Mouse (Mus musculus) brain, embryonic 14.5 days (tissue): Measurements from ENCODE around the gene Exoc1.

Experiments used
- CTCF ChIP-seq: fragments of 200-500 bp; IDR thresholded peaks from 2 replicates; pipeline ENCODE4 v1.5.1; 2012; ENCODE audit warnings: inconsistent platforms, mild to moderate bottlenecking, moderate library complexity, borderline replicate concordance; ENCODE audit not compliant: insufficient read depth, insufficient read length; ENCODE audit errors: extremely low read depth
- POLR2A ChIP-seq: fragments of 200-500 bp; IDR thresholded peaks from 2 replicates; pipeline ENCODE4 v1.6.1; 2012; ENCODE audit warnings: mild to moderate bottlenecking, inconsistent platforms, borderline replicate concordance; ENCODE audit not compliant: poor library complexity, insufficient read depth, insufficient read length, severe bottlenecking; ENCODE audit errors: extremely low read depth

GRCm38 (mm10) chr5:76590009-76590408 is 60.9 kb downstream of the Exoc1 start:
- TF ChIP-seq CTCF, result no peak
- TF ChIP-seq POLR2A, result no peak
